Mouse (Mus musculus) cortical plate, adult 2 months (tissue): Measurements from ENCODE around the gene Zfp507.

Experiments
- CTCF ChIP-seq: fragments of 200-500 bp; IDR thresholded peaks from 2 replicates; pipeline ENCODE4 v1.5.1; 2011; ENCODE audit warnings: mild to moderate bottlenecking, control low read depth, low read length; ENCODE audit not compliant: insufficient read depth; ENCODE audit errors: extremely low read depth
- POLR2A ChIP-seq: fragments of 200-500 bp; IDR thresholded peaks from 2 replicates; pipeline ENCODE4 v1.6.1; 2011; ENCODE audit warnings: mild to moderate bottlenecking, low read length, control low read depth; ENCODE audit not compliant: insufficient read depth; ENCODE audit errors: extremely low read depth

- TF ChIP-seq POLR2A (no peak), CTCF (peak; percentile 59)
Measured at GRCm38 (mm10) chr7:35823906-35824305, 21.1 kb upstream of the Zfp507 start.
